Mouse (Mus musculus): ENCODE results near the gene Xylt1.

Gene Xylt1

GRCm38 (mm10) chr7:117466006-117466780 is 85.4 kb downstream of the Xylt1 start:
- in situ Hi-C loops (cut with MboI; ENCODE audit: low pct_unique_long_range_greater_than_20kb in 1 of 2, low sequenced_read_pairs in 2 of 2, unreplicated experiment in 1 of 2): no loop called here

DNA sequence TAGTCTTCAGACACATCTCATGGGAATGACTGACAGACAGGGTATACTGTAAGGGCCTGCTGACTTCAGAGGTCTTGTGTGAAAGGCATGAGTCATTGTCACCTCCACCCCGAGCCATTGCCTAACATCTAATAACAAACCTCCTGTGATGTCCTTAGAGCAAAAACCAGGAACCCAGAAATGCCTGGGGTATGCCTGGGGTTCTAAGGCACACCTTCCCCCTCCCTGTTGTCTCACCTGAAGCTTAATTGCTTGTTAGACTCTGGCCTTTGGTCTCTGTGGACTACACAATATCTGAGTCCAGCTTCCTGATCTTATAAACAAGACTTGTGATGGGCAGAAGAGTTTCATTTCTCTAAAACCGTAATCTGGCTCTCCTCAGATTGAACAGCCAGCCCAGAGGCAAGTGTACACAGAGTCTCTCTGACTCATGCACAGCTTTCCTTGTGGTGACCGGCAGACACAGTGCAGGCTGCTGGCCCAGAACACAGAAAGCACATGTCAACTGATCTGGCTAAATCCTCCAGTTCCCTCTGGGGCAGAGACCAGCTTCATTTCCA is 89.5 kb downstream of the Xylt1 start:
- in situ Hi-C loops (cut with MboI; ENCODE audit: low pct_unique_long_range_greater_than_20kb in 1 of 2, low sequenced_read_pairs in 2 of 2, unreplicated experiment in 1 of 2): no loop called here

DNA sequence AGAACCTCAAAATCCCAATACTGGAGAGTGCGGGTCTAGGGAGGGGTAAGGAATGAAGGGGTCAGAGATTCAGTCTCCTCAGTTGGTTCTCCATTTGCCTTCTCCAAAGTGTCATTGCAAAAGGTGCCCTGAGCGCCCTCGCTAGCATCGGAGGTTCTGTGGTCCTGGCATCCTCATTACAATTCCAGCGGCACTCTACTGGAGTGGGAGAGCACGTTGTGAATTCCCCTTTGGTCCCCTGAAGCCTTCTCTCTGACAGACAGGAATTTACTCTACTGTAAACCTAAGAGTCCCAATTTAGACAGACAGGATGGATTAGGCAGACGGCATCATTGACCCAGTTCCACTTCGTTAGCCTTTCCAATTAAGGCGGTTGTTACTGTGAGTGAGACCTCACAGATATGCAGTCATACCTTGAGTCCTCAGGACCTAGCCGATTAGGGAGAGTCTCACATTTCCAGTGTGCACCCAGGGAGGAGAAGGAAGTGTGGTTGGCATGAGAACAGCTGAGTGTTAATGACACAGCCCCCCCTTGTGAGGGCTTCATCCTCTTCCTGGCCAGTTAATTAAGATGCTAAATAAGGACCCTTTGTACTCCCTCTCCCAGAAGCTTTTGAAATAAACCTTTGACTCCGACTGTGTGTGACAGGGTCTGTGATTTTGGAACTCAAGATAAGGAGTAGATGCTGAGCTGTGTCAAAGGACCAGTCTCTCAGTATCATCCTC is 91.4 kb downstream of the Xylt1 start:
- in situ Hi-C loops (cut with MboI; ENCODE audit: low pct_unique_long_range_greater_than_20kb in 1 of 2, low sequenced_read_pairs in 2 of 2, unreplicated experiment in 1 of 2): no loop called here

- in situ Hi-C loops (cut with MboI; ENCODE audit: low pct_unique_long_range_greater_than_20kb in 1 of 2, low sequenced_read_pairs in 2 of 2, unreplicated experiment in 1 of 2): no loop called here
Observed at GRCm38 (mm10) chr7:117472781-117473743, 92.3 kb downstream of the Xylt1 start.

DNA sequence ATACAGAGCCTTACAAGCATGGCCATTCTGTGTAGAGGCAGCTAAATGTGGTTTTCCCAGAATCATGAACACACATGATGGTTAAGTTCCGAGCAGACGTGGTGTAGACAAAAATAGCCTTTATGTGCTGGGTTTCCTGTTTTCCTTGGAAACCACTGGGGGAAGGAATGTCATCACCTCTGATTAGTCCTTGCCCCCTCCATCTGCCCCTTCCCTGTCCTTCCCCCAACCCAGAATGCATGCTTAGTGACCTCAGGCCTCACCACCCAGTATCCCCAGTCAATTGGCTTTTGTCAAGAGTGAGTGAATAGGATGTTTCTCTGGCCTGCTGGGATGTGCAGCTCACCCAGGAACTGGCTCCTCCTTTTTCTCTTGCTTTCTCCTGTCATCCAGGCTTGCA is 93.5 kb downstream of the Xylt1 start:
- in situ Hi-C loops (cut with MboI; ENCODE audit: low pct_unique_long_range_greater_than_20kb in 1 of 2, low sequenced_read_pairs in 2 of 2, unreplicated experiment in 1 of 2): no loop called here

DNA sequence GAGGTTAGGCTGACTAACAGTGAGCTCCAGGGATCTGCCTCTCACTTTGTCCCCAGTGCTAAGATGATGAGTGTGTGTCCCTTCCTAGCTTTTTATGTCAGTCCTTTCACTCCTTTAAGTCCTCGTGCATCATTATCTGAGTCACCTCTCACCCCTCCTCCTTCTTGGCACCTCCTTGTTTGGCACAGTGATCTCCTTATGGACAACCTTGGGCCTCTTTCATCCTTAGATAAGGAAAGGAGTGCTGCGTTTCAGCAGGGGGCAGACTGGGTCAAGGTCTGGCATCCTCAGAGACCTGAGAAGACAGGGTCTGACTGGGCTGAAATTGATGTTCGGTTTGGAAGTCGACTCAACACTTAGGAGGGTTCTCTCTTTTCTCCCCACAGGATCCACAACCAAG is 94.3 kb downstream of the Xylt1 start:
- in situ Hi-C loops (cut with MboI; ENCODE audit: low pct_unique_long_range_greater_than_20kb in 1 of 2, low sequenced_read_pairs in 2 of 2, unreplicated experiment in 1 of 2): no loop called here

DNA sequence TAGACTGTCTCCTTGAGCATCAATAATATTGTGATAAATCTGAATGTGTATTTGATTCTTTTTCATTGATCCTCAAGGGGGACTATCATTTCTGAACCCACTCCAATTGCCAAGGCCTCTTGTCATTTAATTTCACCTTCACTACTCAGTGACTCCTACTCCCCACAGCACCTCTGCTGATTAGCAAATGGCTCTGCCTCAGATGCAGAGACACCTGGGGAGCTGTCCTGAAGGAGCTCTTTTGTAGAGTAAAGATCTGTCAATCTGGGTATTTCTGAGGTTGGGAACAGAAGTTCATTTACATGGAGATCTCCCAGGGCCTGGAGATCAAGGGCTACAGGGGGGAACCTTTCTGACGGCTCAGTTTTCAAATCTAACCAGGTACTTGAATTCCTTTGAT is 98.2 kb downstream of the Xylt1 start:
- in situ Hi-C loops (cut with MboI; ENCODE audit: low pct_unique_long_range_greater_than_20kb in 1 of 2, low sequenced_read_pairs in 2 of 2, unreplicated experiment in 1 of 2): no loop called here

DNA sequence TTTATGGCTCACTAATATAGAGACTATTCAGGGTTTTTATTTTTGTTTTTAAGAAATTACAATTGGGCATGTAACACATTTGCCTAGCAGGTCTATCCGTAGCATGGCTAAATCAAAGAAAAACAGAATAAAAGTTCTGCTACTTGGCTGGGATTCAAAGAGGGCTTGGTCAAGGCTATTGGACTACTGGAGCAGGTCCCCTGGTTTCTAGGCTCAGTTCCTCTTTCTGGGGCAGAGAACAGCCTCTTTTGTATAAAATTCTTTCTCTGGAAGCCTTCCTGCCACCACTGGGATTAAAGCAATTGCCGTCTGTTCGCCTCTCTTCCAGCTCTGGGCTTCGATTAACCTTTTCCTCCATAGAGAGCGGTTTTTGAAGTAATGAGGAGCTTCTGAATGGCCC is 100.1 kb downstream of the Xylt1 start:
- in situ Hi-C loops (cut with MboI; ENCODE audit: low pct_unique_long_range_greater_than_20kb in 1 of 2, low sequenced_read_pairs in 2 of 2, unreplicated experiment in 1 of 2): no loop called here

DNA sequence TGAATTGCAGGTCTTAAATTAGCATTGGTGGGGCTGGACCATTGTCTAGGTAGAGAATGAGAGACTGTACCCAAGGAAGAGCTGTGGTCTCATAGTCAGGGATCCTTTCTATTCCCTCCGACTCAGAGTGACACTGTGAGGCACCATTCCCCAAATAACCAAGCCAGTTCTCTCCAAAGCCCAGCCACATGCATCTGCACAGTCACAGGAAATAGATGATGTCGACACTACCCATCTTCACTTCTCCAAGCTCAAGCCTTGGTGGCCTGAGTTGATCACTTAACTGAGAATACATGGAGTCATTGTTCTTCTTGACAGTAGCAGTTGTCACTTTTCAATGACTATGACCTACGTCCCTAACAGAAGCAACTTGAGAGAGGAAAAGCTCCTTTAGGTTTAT is 100.6 kb downstream of the Xylt1 start:
- in situ Hi-C loops (cut with MboI; ENCODE audit: low pct_unique_long_range_greater_than_20kb in 1 of 2, low sequenced_read_pairs in 2 of 2, unreplicated experiment in 1 of 2): no loop called here

DNA sequence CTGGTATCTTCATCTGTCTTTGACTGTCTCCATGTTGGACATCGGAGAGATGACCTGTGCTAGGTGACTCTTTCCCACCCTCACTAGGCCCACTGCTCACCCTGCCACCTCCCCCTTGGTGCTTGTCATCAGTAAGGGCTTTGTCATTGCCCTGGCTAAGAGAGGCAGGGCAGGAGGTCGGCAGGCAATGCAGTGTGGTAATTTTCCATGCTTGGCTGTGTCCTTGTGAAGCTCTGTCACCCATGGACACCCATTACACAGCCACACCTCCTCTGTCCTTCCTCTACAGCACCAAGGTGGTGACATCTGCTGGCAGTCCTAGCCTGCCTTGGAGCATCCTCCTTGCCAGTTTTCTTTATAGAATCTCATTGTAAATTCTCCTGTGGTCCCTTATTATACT is 101.9 kb downstream of the Xylt1 start:
- in situ Hi-C loops (cut with MboI; ENCODE audit: low pct_unique_long_range_greater_than_20kb in 1 of 2, low sequenced_read_pairs in 2 of 2, unreplicated experiment in 1 of 2): no loop called here

GRCm38 (mm10) chr7:117484589-117484988 is 103.8 kb downstream of the Xylt1 start:
- in situ Hi-C loops (cut with MboI; ENCODE audit: low pct_unique_long_range_greater_than_20kb in 1 of 2, low sequenced_read_pairs in 2 of 2, unreplicated experiment in 1 of 2): no loop called here

DNA sequence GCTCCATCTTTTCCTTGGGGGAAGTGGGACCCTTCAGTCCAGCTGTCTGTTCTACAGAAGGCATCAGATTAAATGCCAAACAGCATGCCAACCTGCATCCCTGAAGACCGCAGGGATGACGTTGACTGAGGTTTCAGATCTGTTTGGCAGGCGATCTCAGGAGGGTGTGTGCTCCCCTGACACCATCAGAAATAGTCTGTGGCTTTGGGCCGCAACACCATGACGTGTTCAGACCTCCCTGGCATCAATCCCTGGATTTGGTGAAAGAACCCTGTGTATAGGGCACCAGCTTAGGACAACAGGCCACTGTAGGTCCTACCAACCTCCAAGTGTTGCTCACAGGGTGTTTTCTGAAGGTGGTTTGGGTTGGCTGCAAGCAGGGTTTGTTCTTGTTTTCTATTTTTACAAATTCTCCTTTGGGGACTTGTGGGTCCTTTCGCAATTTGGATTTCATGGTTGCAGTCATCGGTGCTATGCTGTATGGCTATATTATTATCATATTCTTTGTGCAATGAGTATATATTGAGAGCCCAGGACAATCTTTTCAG is 104.3 kb downstream of the Xylt1 start:
- in situ Hi-C loops (cut with MboI; ENCODE audit: low pct_unique_long_range_greater_than_20kb in 1 of 2, low sequenced_read_pairs in 2 of 2, unreplicated experiment in 1 of 2): no loop called here

GRCm38 (mm10) chr7:117486425-117487172 is 105.8 kb downstream of the Xylt1 start:
- in situ Hi-C loops (cut with MboI; ENCODE audit: low pct_unique_long_range_greater_than_20kb in 1 of 2, low sequenced_read_pairs in 2 of 2, unreplicated experiment in 1 of 2): no loop called here

GRCm38 (mm10) chr7:117487173-117487490 is 106.4 kb downstream of the Xylt1 start:
- in situ Hi-C loops (cut with MboI; ENCODE audit: low pct_unique_long_range_greater_than_20kb in 1 of 2, low sequenced_read_pairs in 2 of 2, unreplicated experiment in 1 of 2): no loop called here

DNA sequence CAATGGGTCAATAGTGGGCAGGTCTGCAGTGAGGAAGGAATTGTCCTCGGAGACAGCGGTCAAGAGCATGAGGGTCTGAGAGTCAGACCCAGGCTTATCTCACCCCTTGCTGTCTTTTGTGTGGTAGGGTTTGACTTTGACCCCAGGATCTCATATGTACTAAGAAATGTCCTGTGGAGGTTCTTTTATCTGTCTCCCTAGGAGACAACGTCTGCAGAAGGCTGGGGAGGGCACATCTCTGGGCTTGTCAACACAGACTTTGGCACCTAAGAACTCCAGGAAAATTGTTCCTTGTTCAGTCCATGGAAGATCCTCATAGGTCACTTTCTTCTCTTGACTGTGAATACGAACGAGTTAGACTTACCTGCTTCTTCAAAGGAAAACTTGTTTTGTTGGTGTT is 109.2 kb downstream of the Xylt1 start:
- in situ Hi-C loops (cut with MboI; ENCODE audit: low pct_unique_long_range_greater_than_20kb in 1 of 2, low sequenced_read_pairs in 2 of 2, unreplicated experiment in 1 of 2): no loop called here

DNA sequence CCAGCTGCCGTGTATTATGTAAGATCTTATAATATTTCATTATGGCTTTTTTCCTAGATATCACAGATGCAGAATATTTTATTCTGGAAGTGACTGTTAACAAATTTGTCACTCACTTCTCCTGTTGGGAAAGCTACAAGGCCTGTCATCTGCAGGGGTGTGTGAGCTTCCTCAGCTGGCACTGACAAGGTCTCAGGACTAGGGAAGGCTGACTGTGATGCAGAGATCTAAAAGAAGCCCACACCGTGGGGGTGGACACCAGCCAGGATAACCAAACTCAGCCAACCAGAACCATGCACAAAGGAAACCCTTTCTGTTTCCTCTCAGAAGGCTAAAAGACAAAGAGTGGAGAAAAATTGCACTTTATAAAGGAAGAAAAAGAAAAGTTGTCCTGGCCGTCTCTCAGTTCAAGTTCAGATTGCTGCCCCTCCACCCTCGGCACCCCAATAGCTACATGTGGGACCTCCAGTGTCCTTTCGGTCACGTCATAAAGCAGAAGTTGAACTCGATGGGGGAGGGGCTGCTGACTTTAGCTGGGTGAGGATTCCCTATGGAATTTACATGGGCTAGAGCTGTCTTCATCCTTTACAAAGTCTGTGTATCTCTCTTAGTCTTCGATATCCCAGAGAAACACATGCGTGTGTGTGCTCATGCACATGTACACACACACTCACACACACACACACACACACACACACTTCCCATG is 109.9 kb downstream of the Xylt1 start:
- in situ Hi-C loops (cut with MboI; ENCODE audit: low pct_unique_long_range_greater_than_20kb in 1 of 2, low sequenced_read_pairs in 2 of 2, unreplicated experiment in 1 of 2): no loop called here

DNA sequence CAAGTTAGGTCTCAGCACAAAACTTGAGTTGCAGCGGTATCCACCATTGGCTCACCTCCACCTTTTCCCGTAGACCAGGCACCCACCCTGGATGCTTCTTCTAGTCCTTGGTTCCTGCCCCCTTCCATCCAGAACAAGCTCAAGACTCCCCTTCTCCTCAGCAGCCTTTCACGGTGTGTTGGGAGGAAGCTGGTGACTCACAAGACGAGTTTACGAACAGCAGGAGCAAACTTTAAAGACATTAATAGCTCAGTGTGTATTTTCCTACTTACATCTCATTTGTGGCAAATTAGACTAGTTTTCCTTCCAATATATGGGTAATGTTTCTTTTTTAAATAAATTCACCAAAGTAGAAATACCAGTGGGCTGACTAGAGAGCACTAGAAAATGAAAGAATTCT is 110.7 kb downstream of the Xylt1 start:
- in situ Hi-C loops (cut with MboI; ENCODE audit: low pct_unique_long_range_greater_than_20kb in 1 of 2, low sequenced_read_pairs in 2 of 2, unreplicated experiment in 1 of 2): no loop called here
